Mouse (Mus musculus) lung, adult 2 months (tissue): ENCODE results near the gene Sqstm1. TPM values are rescaled to one million over a fixed set of nuclear protein-coding genes. Genes with fewer than 3 reads are reported as not detected.

ENCODE experiments used
- DNase-seq: peaks from one replicate; pipeline ENCODE4 v3.0.0; 2022
- H3K4me1 ChIP-seq: fragments of 200-500 bp; 2 replicates; pipeline ENCODE4 v1.6.1; 2011; ENCODE audit warnings: low read length; ENCODE audit not compliant: control insufficient read depth, insufficient read depth
- H3K4me3 ChIP-seq: fragments of 200-500 bp; replicated peaks from 2 replicates; pipeline ENCODE3; 2011; ENCODE audit warnings: low read depth, mild to moderate bottlenecking, control low read depth, low read length; ENCODE audit errors: extremely low read depth
- CTCF ChIP-seq: fragments of 200-500 bp; IDR thresholded peaks from 2 replicates; pipeline ENCODE4 v1.5.1; 2011; ENCODE audit warnings: mild to moderate bottlenecking, low read length, control low read depth; ENCODE audit not compliant: insufficient read depth
- POLR2A ChIP-seq: fragments of 200-500 bp; IDR thresholded peaks from 2 replicates; pipeline ENCODE4 v1.6.1; 2011; ENCODE audit warnings: low read depth, mild to moderate bottlenecking, control low read depth, low read length, borderline replicate concordance; ENCODE audit errors: extremely low read depth
- WGBS: fragments of 180-500 bp; shearing (Covaris S2); methylation state at CpG from one replicate; pipeline ENCODE4 v1.1.7; 2018; 5-methylcytosine and 5-hydroxymethylcytosine counted together
- polyA plus RNA-seq: library from polyadenylated mRNA; depleted of rRNA; stranded (reverse); fragments of >200 nt; gene quantifications from 2 replicates; pipeline ENCODE4 v1.2.3, GENCODE M21; 2012; rRNA removed

Sqstm1 gene
- 249 and 251 TPM in 2 replicates for polyA plus RNA-seq

GRCm38 (mm10) chr11:50210505-50211151, at the start of gene Sqstm1, which contains the start of gene Mgat4b:
Sqstm1 (minus strand) TSS chr11:50210827.
Mgat4b (plus strand) TSS chr11:50210890.
- TF ChIP-seq POLR2A (peak; percentile 99), CTCF (no peak)
- under 1% methylated on average over 48 of the region's 48 CpGs for WGBS
- peak within 1 kb of the TSS; percentile 68 for H3K4me3 ChIP-seq
- H3K4me1 ChIP-seq, result peaks cover 29% of the 10 kb centered on the region
- peak; percentile 91 for DNase-seq

- H3K4me3 ChIP-seq, result no peak overlapping the region
- 80% methylated on average over 7 of the region's 7 CpGs for WGBS
- H3K4me1 ChIP-seq, result no peaks in the 10 kb centered on the region
- no peak for DNase-seq
- TF ChIP-seq POLR2A (no peak), CTCF (no peak)
These were observed 47.7 kb upstream of the Sqstm1 start for GRCm38 (mm10) chr11:50258310-50258709.

DNA sequence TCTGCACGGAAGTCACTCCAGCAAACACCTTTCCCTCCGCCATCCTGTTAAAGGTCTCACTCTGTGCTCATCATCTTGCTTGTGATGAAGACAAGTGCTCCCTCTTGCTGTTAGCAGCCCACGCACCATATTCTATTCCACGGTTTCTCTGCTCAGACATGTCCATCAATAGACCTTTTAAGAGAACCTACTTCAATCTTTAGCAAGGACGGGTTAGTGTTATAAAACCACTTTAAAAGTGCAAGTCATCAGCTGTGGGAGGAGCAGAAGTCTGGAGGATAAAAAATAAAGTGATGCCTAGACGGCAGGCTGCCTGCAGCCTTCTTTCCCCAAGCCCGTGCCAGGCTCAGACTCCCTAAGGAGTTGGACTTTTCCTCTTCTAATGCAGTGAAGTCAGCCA, 46.0 kb upstream of the Sqstm1 start:
- WGBS, result 73% methylated on average over 7 of the region's 7 CpGs

GRCm38 (mm10) chr11:50254010-50254580, 43.5 kb upstream of the Sqstm1 start:
- no peak for DNase-seq
- 71% methylated on average over 12 of the region's 12 CpGs for WGBS
- TF ChIP-seq CTCF, result no peak
- TF ChIP-seq POLR2A, result no peak
- H3K4me1 ChIP-seq, result no peaks in the 10 kb centered on the region
- no peak overlapping the region for H3K4me3 ChIP-seq

More for the DNA sequence above, 46.0 kb upstream of the Sqstm1 start:
- no peak for DNase-seq
- H3K4me3 ChIP-seq, result no peak overlapping the region
- no peaks in the 10 kb centered on the region for H3K4me1 ChIP-seq
- TF ChIP-seq POLR2A (no peak), CTCF (no peak)

DNA sequence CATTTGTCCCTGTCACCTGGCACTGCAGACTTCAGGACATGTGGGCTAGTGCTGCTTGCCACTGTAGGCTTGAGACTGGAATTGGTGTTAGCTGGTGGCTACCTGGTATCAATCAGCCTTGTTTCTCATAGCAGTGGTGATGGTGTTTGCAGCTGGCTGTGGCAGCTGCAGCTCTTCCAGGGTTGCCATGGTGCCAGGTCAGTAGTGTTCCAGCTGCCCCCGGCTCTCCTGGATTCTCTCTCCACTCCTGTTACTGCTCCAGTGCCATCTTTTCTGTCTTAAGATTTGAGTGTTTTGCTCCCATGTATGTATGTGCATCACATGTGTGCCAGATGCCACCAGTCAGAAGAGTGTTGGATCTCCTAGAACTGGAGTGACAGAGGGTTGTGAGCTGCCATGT, 42.8 kb upstream of the Sqstm1 start:
- no peak for DNase-seq
- WGBS, result 55% methylated on average over 1 of the region's 1 CpGs
- Histone ChIP-seq H3K4me1 (no peaks in the 10 kb centered on the region), H3K4me3 (no peak overlapping the region)
- TF ChIP-seq CTCF (no peak), POLR2A (no peak)

DNA sequence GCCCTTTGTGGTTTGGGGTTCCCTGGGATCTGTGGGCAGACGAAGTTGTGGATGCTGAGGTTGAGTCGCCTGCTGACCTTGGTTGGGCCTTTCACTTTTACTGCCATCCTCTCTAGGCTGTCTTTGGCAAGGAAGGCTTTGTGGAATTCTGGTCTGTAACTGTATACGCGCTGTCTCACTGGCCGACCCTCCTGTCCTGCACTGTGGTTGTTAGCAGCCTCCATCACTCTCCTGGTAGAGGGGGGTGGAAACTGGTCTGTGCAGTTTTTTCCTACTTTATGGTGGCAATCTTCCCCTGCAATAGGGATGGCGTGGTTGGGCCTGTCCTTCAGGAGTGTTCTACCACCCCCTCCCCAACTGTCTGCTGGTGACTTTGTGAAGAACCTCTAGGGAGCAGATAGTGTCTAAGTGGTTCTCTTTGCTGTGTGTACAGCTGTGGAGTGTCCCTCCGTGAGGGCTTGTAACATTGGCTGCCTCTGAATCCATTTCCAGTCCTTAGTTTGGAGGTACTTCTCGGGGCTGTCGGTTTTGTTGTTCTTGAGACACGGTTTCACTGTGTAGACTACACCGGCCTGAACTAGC, 42.1 kb upstream of the Sqstm1 start:
- TF ChIP-seq POLR2A (no peak), CTCF (no peak)
- Histone ChIP-seq H3K4me1 (no peaks in the 10 kb centered on the region), H3K4me3 (no peak overlapping the region)
- no peak for DNase-seq
- 71% methylated on average over 11 of the region's 11 CpGs for WGBS

DNA sequence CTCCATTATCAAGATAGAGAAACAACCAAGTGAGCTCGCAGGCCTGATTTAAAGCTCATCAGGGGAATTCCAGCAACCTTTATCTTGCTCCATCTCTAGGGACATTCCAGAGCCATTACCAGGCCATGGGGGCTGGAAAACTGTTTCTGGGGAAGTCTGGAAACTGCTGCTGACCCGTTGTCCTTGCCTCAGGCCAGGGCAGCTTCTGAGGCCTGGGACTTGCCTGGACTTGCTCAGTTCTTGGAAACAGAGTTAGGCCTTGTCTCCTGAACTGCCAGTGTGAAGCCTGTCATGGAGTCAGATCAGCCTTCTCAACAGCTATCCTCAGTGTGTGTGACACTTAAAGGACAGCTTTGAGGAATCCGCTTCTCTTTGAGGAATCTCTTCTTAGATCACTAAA, 41.5 kb upstream of the Sqstm1 start:
- DNase-seq, result no peak
- H3K4me1 ChIP-seq, result no peaks in the 10 kb centered on the region
- 38% methylated on average over 3 of the region's 3 CpGs for WGBS
- TF ChIP-seq POLR2A (no peak), CTCF (no peak)
- H3K4me3 ChIP-seq, result no peak overlapping the region

- 77% methylated on average over 7 of the region's 7 CpGs for WGBS
- TF ChIP-seq POLR2A (no peak), CTCF (no peak)
- Histone ChIP-seq H3K4me3 (no peak overlapping the region), H3K4me1 (no peaks in the 10 kb centered on the region)
- DNase-seq, result no peak
These were observed 38.0 kb upstream of the Sqstm1 start for GRCm38 (mm10) chr11:50248473-50249171.

GRCm38 (mm10) chr11:50245269-50245668, 34.6 kb upstream of the Sqstm1 start:
- no peak overlapping the region for H3K4me3 ChIP-seq

More at GRCm38 (mm10) chr11:50245269-50245668, 34.6 kb upstream of the Sqstm1 start:
- 62% methylated on average over 5 of the region's 5 CpGs for WGBS
- TF ChIP-seq POLR2A, result no peak
- no peak for TF ChIP-seq CTCF
- H3K4me1 ChIP-seq, result no peaks in the 10 kb centered on the region
- DNase-seq, result no peak
